Mouse (Mus musculus) MEL (cell line): ENCODE measurements at regions not wholly inside any gene's neighbourhood (a gene's known extent, or its start where the extent isn't known, plus 50 kb on each side); places are given as distances from the start of the nearest gene placed in this dataset.

Experiments
- CTCF ChIP-seq, 3 experiments: IDR thresholded peaks in 2 of 3; conservative IDR thresholded peaks in 1 of 3; 2 replicates each; pipeline ENCODE4 v1.5.1; 2011 to 2012; ENCODE audit warnings: low read length in 3 of 3, low read depth in 2 of 3, mild to moderate bottlenecking in 2 of 3, improper control_type of control experiment in 1 of 3, inconsistent platforms in 1 of 3, mixed read lengths in 1 of 3, moderate library complexity in 1 of 3; ENCODE audit not compliant: control insufficient read depth in 1 of 3, insufficient read depth in 1 of 3, poor library complexity in 1 of 3, severe bottlenecking in 1 of 3
- ZMIZ1 ChIP-seq: IDR thresholded peaks from 2 replicates; pipeline ENCODE4 v1.6.1; 2012; ENCODE audit warnings: low read depth, mild to moderate bottlenecking, inconsistent platforms, low read length, improper control_type of control experiment, moderate library complexity

GRCm38 (mm10) chr14:55362316-55362715 lies 116.2 kb upstream of the Dhrs4 start:
- no peak for TF ChIP-seq CTCF (IDR thresholded peaks at IDR 0.05 in 2 of 3, conservative IDR thresholded peaks at IDR 0.05 in 1 of 3; ENCODE audit: control insufficient read depth in 1 of 3, insufficient read depth in 1 of 3, low read depth in 2 of 3, low read length in 3 of 3, poor library complexity in 1 of 3, severe bottlenecking in 1 of 3)
- no peak for TF ChIP-seq ZMIZ1
